Mouse (Mus musculus): ENCODE data around the gene Cap2.

DNA sequence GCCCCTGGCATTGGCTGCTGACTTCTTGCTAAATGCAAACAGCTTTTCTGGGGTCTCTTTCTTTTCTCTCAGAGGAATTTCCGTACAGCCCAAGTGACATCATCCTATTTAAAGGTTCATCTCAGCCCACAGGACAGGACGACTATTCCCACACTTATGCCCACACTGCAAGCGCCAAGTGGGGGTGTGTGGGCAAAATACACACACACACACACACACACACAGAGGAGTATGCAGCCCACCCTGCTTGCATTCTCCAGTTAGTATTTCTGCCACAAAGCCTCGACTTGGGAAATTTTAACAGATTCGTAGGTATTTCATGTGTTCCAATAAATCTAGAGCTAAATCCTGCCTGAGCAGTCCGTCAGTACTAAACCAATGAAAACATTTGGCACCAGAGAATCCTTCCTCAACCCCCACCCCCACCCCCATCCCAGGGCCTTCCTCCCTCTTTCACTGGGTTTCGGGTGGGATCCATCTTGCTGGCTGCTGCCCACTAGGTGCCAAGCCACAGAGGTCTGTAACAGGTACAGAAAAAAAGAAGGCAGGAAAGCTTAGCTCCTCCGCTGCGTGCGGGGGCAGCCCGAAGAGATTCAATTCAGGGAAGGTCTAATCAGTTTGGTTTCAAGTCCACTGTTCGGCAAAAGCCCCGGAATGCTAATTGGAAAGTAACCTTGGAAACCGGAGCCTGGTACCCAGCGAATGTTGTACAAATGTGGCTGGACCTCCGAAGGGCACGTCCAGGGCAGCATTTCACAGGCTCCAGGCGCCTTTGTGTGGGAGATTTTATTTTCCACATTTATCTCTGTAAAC is 131.9 kb downstream of the Cap2 start:
- TF ChIP-seq POLR2A (IDR thresholded peaks at IDR 0.05; ENCODE audit: low read depth, low read length) (no peak), CTCF (IDR thresholded peaks at IDR 0.05; ENCODE audit: extremely low read depth, insufficient read depth, insufficient read length, insufficient replicate concordance) (no peak)
